Mouse (Mus musculus): ENCODE results near the gene Fam234b. TPM values are rescaled to one million over a fixed set of nuclear protein-coding genes. Genes with fewer than 3 reads are reported as not detected.

The Fam234b gene
- polyA plus RNA-seq, 1 experiment from 2014 or later: 18.7 TPM

- Histone ChIP-seq H3K4me3 (no peak overlapping the region), H3K27me3 (ENCODE audit: low read depth, poor library complexity, severe bottlenecking) (no peaks in the 10 kb centered on the region), H3K4me1 (peaks cover 8% of the 10 kb centered on the region), H3K9me3 (replicated peaks) (no peaks in the 10 kb centered on the region), H3K27ac (no peak overlapping the region), H3K36me3 (no peaks in the 10 kb centered on the region)
- WGBS: 89% methylated on average over 6 of the region's 6 CpGs
- no peak for DNase-seq (ENCODE audit: low spot score)
These were observed 7.7 kb upstream of the Fam234b start for GRCm38 (mm10) chr6:135190122-135190521.

- H3K9me3 ChIP-seq (replicated peaks): no peaks in the 10 kb centered on the region
- no peak overlapping the region for H3K27ac ChIP-seq
- H3K4me3 ChIP-seq: no peak overlapping the region
- DNase-seq (ENCODE audit: low spot score): no peak
- 88% methylated on average over 1 of the region's 1 CpGs for WGBS
- 0 out of 2 replicates have a peak, but pooled peaks cover 5% of the 10 kb centered on the region for H3K27me3 ChIP-seq (ENCODE audit: low read depth, poor library complexity, severe bottlenecking)
- H3K36me3 ChIP-seq: no peaks in the 10 kb centered on the region
- peaks cover 4% of the 10 kb centered on the region for H3K4me1 ChIP-seq
These were observed 5.9 kb upstream of the Fam234b start for GRCm38 (mm10) chr6:135191906-135192305.

- WGBS: 79% methylated on average over 8 of the region's 8 CpGs
- no peaks in the 10 kb centered on the region for H3K36me3 ChIP-seq
- H3K27me3 ChIP-seq (ENCODE audit: low read depth, poor library complexity, severe bottlenecking): 0 out of 2 replicates have a peak, but pooled peaks cover 6% of the 10 kb centered on the region
- H3K27ac ChIP-seq: no peak overlapping the region
- no peaks in the 10 kb centered on the region for H3K9me3 ChIP-seq (replicated peaks)
- H3K4me3 ChIP-seq: no peak overlapping the region
- H3K4me1 ChIP-seq: peaks cover 6% of the 10 kb centered on the region
- DNase-seq (ENCODE audit: low spot score): no peak
These were observed 4.8 kb upstream of the Fam234b start for GRCm38 (mm10) chr6:135192993-135193392.

GRCm38 (mm10) chr6:135193733-135194132 is 4.0 kb upstream of the Fam234b start:
- DNase-seq (ENCODE audit: low spot score): no peak
- Histone ChIP-seq H3K9me3 (replicated peaks) (no peaks in the 10 kb centered on the region), H3K4me3 (no peak overlapping the region), H3K36me3 (no peaks in the 10 kb centered on the region), H3K27me3 (ENCODE audit: low read depth, poor library complexity, severe bottlenecking) (0 out of 2 replicates have a peak, but pooled peaks cover 6% of the 10 kb centered on the region), H3K27ac (no peak overlapping the region), H3K4me1 (peaks cover 10% of the 10 kb centered on the region)
- 55% methylated on average over 4 of the region's 4 CpGs for WGBS

GRCm38 (mm10) chr6:135194907-135195306 is 2.9 kb upstream of the Fam234b start:
- DNase-seq (ENCODE audit: low spot score): no peak
- H3K27me3 ChIP-seq (ENCODE audit: low read depth, poor library complexity, severe bottlenecking): 0 out of 2 replicates have a peak, but pooled peaks cover 6% of the 10 kb centered on the region
- no peaks in the 10 kb centered on the region for H3K36me3 ChIP-seq
- H3K9me3 ChIP-seq (replicated peaks): no peaks in the 10 kb centered on the region
- H3K4me1 ChIP-seq: peaks cover 10% of the 10 kb centered on the region
- no peak overlapping the region for H3K4me3 ChIP-seq
- H3K27ac ChIP-seq: no peak overlapping the region
- 79% methylated on average over 4 of the region's 4 CpGs for WGBS

- Histone ChIP-seq H3K9me3 (replicated peaks) (no peaks in the 10 kb centered on the region), H3K4me3 (no peak overlapping the region), H3K27me3 (ENCODE audit: low read depth, poor library complexity, severe bottlenecking) (0 out of 2 replicates have a peak, but pooled peaks cover 6% of the 10 kb centered on the region), H3K4me1 (peaks cover 10% of the 10 kb centered on the region), H3K36me3 (no peaks in the 10 kb centered on the region), H3K27ac (no peak overlapping the region)
- no peak for DNase-seq (ENCODE audit: low spot score)
- WGBS: 81% methylated on average over 8 of the region's 8 CpGs
These were observed 1.1 kb upstream of the Fam234b start for GRCm38 (mm10) chr6:135196707-135197106.

GRCm38 (mm10) chr6:135197446-135197845 is 331 bp upstream of the Fam234b start:
- 0 out of 2 replicates have a peak, but pooled peaks cover 6% of the 10 kb centered on the region for H3K27me3 ChIP-seq (ENCODE audit: low read depth, poor library complexity, severe bottlenecking)
- no peak for DNase-seq (ENCODE audit: low spot score)

GRCm38 (mm10) chr6:135198726-135199125 is 949 bp downstream of the Fam234b start:
- peak overlapping the region; percentile 86 for H3K4me3 ChIP-seq
- 57% methylated on average over 6 of the region's 6 CpGs for WGBS
- peaks cover 10% of the 10 kb centered on the region for H3K4me1 ChIP-seq
- H3K9me3 ChIP-seq (replicated peaks): no peaks in the 10 kb centered on the region
- no peak overlapping the region for H3K27ac ChIP-seq
- H3K36me3 ChIP-seq: no peaks in the 10 kb centered on the region
- no peak for DNase-seq (ENCODE audit: low spot score)
- H3K27me3 ChIP-seq (ENCODE audit: low read depth, poor library complexity, severe bottlenecking): 0 out of 2 replicates have a peak, but pooled peaks cover 6% of the 10 kb centered on the region

More at GRCm38 (mm10) chr6:135197446-135197845, 331 bp upstream of the Fam234b start:
- Histone ChIP-seq H3K9me3 (replicated peaks) (no peaks in the 10 kb centered on the region), H3K36me3 (no peaks in the 10 kb centered on the region), H3K4me1 (peaks cover 10% of the 10 kb centered on the region), H3K27ac (peak overlapping the region; percentile 91), H3K4me3 (peak overlapping the region; percentile 86)
- WGBS: 23% methylated on average over 7 of the region's 7 CpGs

- H3K4me3 ChIP-seq: no peak overlapping the region
- H3K27me3 ChIP-seq (ENCODE audit: low read depth, poor library complexity, severe bottlenecking): 0 out of 2 replicates have a peak, but pooled peaks cover 6% of the 10 kb centered on the region
- WGBS: 86% methylated on average over 16 of the region's 16 CpGs
- H3K27ac ChIP-seq: no peak overlapping the region
- H3K4me1 ChIP-seq: peaks cover 10% of the 10 kb centered on the region
- H3K9me3 ChIP-seq (replicated peaks): no peaks in the 10 kb centered on the region
- H3K36me3 ChIP-seq: no peaks in the 10 kb centered on the region
- DNase-seq (ENCODE audit: low spot score): no peak
These were observed 2.6 kb downstream of the Fam234b start for GRCm38 (mm10) chr6:135200122-135200957.

- H3K27me3 ChIP-seq (ENCODE audit: low read depth, poor library complexity, severe bottlenecking): no peaks in the 10 kb centered on the region
- 89% methylated on average over 6 of the region's 6 CpGs for WGBS
- peaks cover 8% of the 10 kb centered on the region for H3K4me1 ChIP-seq
- H3K27ac ChIP-seq: no peak overlapping the region
- no peak for DNase-seq (ENCODE audit: low spot score)
- H3K4me3 ChIP-seq: no peak overlapping the region
- H3K9me3 ChIP-seq (replicated peaks): no peaks in the 10 kb centered on the region
- H3K36me3 ChIP-seq: no peaks in the 10 kb centered on the region
These were observed 4.9 kb downstream of the Fam234b start for GRCm38 (mm10) chr6:135202668-135203067.

GRCm38 (mm10) chr6:135203737-135204136 is 6.0 kb downstream of the Fam234b start:
- 64% methylated on average over 6 of the region's 6 CpGs for WGBS
- Histone ChIP-seq H3K27me3 (ENCODE audit: low read depth, poor library complexity, severe bottlenecking) (no peaks in the 10 kb centered on the region), H3K36me3 (no peaks in the 10 kb centered on the region), H3K4me1 (peaks cover under 1% of the 10 kb centered on the region; the same call in 1 of the 2 replicates), H3K27ac (no peak overlapping the region), H3K9me3 (replicated peaks) (no peaks in the 10 kb centered on the region), H3K4me3 (no peak overlapping the region)
- no peak for DNase-seq (ENCODE audit: low spot score)

- Histone ChIP-seq H3K27me3 (ENCODE audit: low read depth, poor library complexity, severe bottlenecking) (no peaks in the 10 kb centered on the region), H3K4me1 (no peaks in the 10 kb centered on the region), H3K27ac (no peak overlapping the region), H3K36me3 (no peaks in the 10 kb centered on the region), H3K9me3 (replicated peaks) (no peaks in the 10 kb centered on the region), H3K4me3 (no peak overlapping the region)
- no peak for DNase-seq (ENCODE audit: low spot score)
- WGBS: 74% methylated on average over 4 of the region's 4 CpGs
These were observed 7.1 kb downstream of the Fam234b start for GRCm38 (mm10) chr6:135204869-135205268.

- no peaks in the 10 kb centered on the region for H3K4me1 ChIP-seq
- no peaks in the 10 kb centered on the region for H3K27me3 ChIP-seq (ENCODE audit: low read depth, poor library complexity, severe bottlenecking)
- H3K27ac ChIP-seq: no peak overlapping the region
- no peak for DNase-seq (ENCODE audit: low spot score)
- no peaks in the 10 kb centered on the region for H3K9me3 ChIP-seq (replicated peaks)
- no peak overlapping the region for H3K4me3 ChIP-seq
- WGBS: 86% methylated on average over 4 of the region's 4 CpGs
- no peaks in the 10 kb centered on the region for H3K36me3 ChIP-seq
These were observed 8.0 kb downstream of the Fam234b start for GRCm38 (mm10) chr6:135205802-135206201.
